Comparison of ENCODE assay signal across 8 mouse cellular contexts in the genomic region with DNA sequence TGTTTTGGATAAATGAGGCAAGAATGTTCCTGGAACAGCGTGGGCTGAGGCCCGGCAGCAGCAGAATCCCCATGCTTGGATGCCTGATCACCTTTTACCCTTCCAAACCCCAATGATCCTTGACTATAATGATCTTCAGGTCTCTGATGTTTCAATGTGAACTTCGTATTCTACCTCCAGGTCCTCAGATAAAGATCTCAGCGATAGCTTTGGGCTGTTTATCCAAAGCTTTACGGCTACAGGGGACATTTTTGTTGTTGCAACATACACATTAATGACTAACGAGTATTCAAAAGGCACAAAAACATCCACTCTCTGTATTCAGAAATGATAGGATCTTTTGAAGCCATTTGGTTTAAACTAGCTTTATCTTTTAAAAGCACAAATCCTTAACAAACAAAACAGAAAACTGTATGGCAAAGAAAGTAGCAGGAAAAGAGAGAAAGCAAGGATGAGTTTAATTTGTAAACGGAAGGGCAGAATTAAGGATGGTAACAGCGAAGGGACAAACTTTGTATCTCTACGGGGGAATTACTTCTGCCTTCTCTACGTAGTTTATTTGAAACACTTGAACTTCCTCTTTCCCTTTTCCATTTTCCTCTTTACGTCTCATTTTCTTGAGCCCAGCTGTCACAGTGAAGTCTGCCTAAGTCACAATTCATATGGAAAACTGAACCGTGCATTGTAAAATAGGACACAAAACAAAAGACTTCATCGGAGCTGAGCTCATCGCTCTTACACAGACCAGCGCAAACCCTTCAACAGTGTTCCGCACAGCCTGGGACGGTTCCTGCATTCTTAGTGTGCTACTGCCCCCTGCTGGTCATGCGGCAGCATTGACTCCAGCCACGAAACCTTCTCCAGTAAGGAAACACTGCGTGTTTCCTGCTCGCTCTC.
A peak's percentile ranks its signal among the peaks of the same experiment; 100 is the strongest.
DNase-seq lines count a peak whose midpoint lies in the region; ATAC-seq and TF ChIP-seq lines count a peak whose summit lies in the region.

No protein-coding gene starts in this region.

- H3K27me3 ChIP-seq in forebrain, embryonic 15.5 days = no peaks in the 10 kb centered on the region

- H3K4me2 ChIP-seq in forebrain, embryonic 15.5 days (replicated peaks) = peak overlapping the region; percentile 57

- WGBS in forebrain, embryonic 15.5 days = 7% methylated on average over 21 of the region's 21 CpGs
- 5% methylated on average over 21 of the region's 21 CpGs for WGBS in lung, adult 2 months

- ATAC-seq in forebrain, embryonic 15.5 days (replicated peaks) = peak; percentile 87
- ATAC-seq in neutrophil, adult 5-6 weeks (ENCODE audit: extremely low read depth, insufficient number of reproducible peaks, low FRiP score, poor library complexity, severe bottlenecking) = peak; percentile 85

- peak; percentile 64; the same call in 1 of the 2 replicates for TF ChIP-seq POLR2A in lung, adult 2 months (IDR thresholded peaks at IDR 0.05; ENCODE audit: borderline replicate concordance, extremely low read depth, low read depth, low read length)

- in situ Hi-C loops in ES-E14 (cut with MboI; ENCODE audit: low sequenced_read_pairs in 2 of 2, unreplicated experiment in 2 of 2) = loop anchor here (10.0 to 25.0 kb wide), 3 partner anchors 202 to 474 kb away; no protein-coding TSS in a partner anchor

- no peaks in the 10 kb centered on the region for H3K36me3 ChIP-seq in ES-E14 (ENCODE audit: control insufficient read depth, insufficient read depth, low read length, poor library complexity, severe bottlenecking)
- H3K36me3 ChIP-seq in forebrain, embryonic 15.5 days = no peaks in the 10 kb centered on the region

- no peaks in the 10 kb centered on the region for H3K9me3 ChIP-seq in ES-E14 (ENCODE audit: control insufficient read depth, insufficient read depth, low read depth, low read length)
- no peaks in the 10 kb centered on the region for H3K9me3 ChIP-seq in forebrain, embryonic 15.5 days

- TF ChIP-seq CTCF in lung, adult 2 months (IDR thresholded peaks at IDR 0.05; ENCODE audit: insufficient read depth, low read length) = peak; percentile 99

- H3K4me1 ChIP-seq in ES-E14 (ENCODE audit: control insufficient read depth in 2 of 2, insufficient read depth in 2 of 2, low read length in 2 of 2, poor library complexity in 1 of 2) = 0 out of 4 replicates have a peak, but pooled peaks cover 0 to 5% of the 10 kb centered on the region in 2 experiments
- peaks cover 21% of the 10 kb centered on the region for H3K4me1 ChIP-seq in forebrain, embryonic 15.5 days
- H3K4me1 ChIP-seq in lung, adult 2 months (ENCODE audit: control insufficient read depth, insufficient read depth, low read length) = peaks cover 2% of the 10 kb centered on the region

- peak; percentile 91 for DNase-seq in ES-E14 (ENCODE audit: low read depth, low spot score)
- peak; percentile 78 for DNase-seq in cerebellum, adult 11-12 months
- DNase-seq in heart, postnatal 25 days (ENCODE audit: low spot score) = peak; percentile 71
- DNase-seq in layer of hippocampus, adult 18-20 months (ENCODE audit: low spot score in 2 of 2) = peak; percentile 87 to 94
- peak; percentile 90 for DNase-seq in lung, adult 2 months
- DNase-seq in thymus, adult 18-20 months = peak; percentile 79 to 82

- peak overlapping the region; percentile 48 to 75 for H3K4me3 ChIP-seq in ES-E14 (ENCODE audit: insufficient read depth in 1 of 2, low read depth in 1 of 2, low read length in 2 of 2, poor library complexity in 1 of 2, severe bottlenecking in 1 of 2)
- peak overlapping the region; percentile 43 for H3K4me3 ChIP-seq in forebrain, embryonic 15.5 days
- H3K4me3 ChIP-seq in lung, adult 2 months (replicated peaks; ENCODE audit: extremely low read depth, low read depth, low read length) = peak overlapping the region; percentile 93

- intact Hi-C loops in heart, postnatal 25 days (cut with DNase I) = loop anchor here (1.0 to 10.0 kb wide), 8 partner anchors 206 to 1242 kb away; no protein-coding TSS in a partner anchor

- peak overlapping the region; percentile 38; the same call in 1 of the 2 replicates for H3K9ac ChIP-seq in ES-E14 (ENCODE audit: insufficient read depth, low read depth, low read length, poor library complexity, severe bottlenecking)
- H3K9ac ChIP-seq in forebrain, embryonic 15.5 days (replicated peaks) = peak overlapping the region; percentile 41

- H3K27ac ChIP-seq in ES-E14 (ENCODE audit: insufficient read depth, low read depth, low read length, poor library complexity, severe bottlenecking) = no peak overlapping the region
- no peak overlapping the region for H3K27ac ChIP-seq in forebrain, embryonic 15.5 days (replicated peaks)

TF ChIP-seq in ES-E14, 5 proteins besides CTCF, POLR2A, EP300 and RAD21:
- TF ChIP-seq HCFC1 (IDR thresholded peaks at IDR 0.05; ENCODE audit: borderline replicate concordance, insufficient read depth, low read length) (no peak), ZC3H11A (IDR thresholded peaks at IDR 0.05; ENCODE audit: borderline replicate concordance, low read depth, low read length) (peak; percentile 97), CHD2 (IDR thresholded peaks at IDR 0.05; ENCODE audit: low read depth, low read length) (no peak), MAFK (IDR thresholded peaks at IDR 0.05; ENCODE audit: insufficient read depth, low read depth, low read length) (0 out of 2 replicates have a peak, but pooled peaks have one; percentile 21)

Comparison
In these comparisons a context has a peak if more than half of its experiments do, and no peak if none do; other contexts are left out.
1. H3K4me3 ChIP-seq: peak in every context shown above with its lines; median percentile 93 in lung, adult 2 months; 62 in ES-E14; 43 in forebrain, embryonic 15.5 days.